Mouse (Mus musculus) lung, adult 2 months (tissue): ENCODE results near the gene Sh3gl3.

ENCODE experiments used
- CTCF ChIP-seq: fragments of 200-500 bp; IDR thresholded peaks from 2 replicates; pipeline ENCODE4 v1.5.1; 2011; ENCODE audit warnings: mild to moderate bottlenecking, low read length, control low read depth; ENCODE audit not compliant: insufficient read depth
- POLR2A ChIP-seq: fragments of 200-500 bp; IDR thresholded peaks from 2 replicates; pipeline ENCODE4 v1.6.1; 2011; ENCODE audit warnings: low read depth, mild to moderate bottlenecking, control low read depth, low read length, borderline replicate concordance; ENCODE audit errors: extremely low read depth

DNA sequence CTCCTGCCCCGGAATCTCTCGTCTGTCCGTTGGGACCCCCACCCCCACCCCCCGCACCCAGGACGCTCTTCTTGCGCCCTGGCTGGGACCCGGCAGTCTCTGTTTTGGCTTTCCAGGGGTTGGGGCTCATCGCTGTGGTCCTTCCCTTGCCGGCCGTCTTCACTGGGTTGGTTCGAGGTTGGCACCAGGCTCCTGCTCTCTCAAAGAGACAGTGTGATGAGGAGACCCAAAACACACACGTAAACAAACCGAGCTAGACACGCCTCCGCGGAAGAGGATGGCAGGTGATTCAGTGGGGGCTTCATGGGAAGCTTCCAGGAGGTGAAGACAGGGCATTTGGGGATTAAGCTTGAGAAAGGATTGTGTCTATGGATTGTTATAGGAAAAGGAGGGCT is 1.7 kb downstream of the Sh3gl3 start:
- no peak for TF ChIP-seq CTCF
- no peak for TF ChIP-seq POLR2A
